Mouse (Mus musculus) heart, embryonic 12.5 days (tissue): ENCODE measurements around the gene Sppl2a. TPM values are rescaled to one million over a fixed set of nuclear protein-coding genes. Genes with fewer than 3 reads are reported as not detected.

Experiments
- ATAC-seq: fragments of 200-750 bp; cut with Nextera tagmentation; 2 replicates; pipeline ENCODE4 v1.8.0; 2017; ENCODE audit warnings: moderate TSS enrichment, moderate library complexity; ENCODE audit not compliant: insufficient number of reproducible peaks, low FRiP score
- H3K27ac ChIP-seq: fragments of 300-500 bp; sonication (generic); 2 replicates; pipeline ENCODE4 v1.5.1; 2016; ENCODE audit warnings: mild to moderate bottlenecking, moderate library complexity; ENCODE audit not compliant: poor library complexity, severe bottlenecking
- H3K27me3 ChIP-seq: fragments of 300-500 bp; sonication (generic); replicated peaks from 2 replicates; pipeline ENCODE4 v1.6.1; 2016; ENCODE audit warnings: mild to moderate bottlenecking, moderate library complexity
- H3K36me3 ChIP-seq: fragments of 300-500 bp; sonication (generic); 2 replicates; pipeline ENCODE4 v1.6.1; 2016; ENCODE audit warnings: mild to moderate bottlenecking, moderate library complexity
- H3K4me1 ChIP-seq: fragments of 300-500 bp; sonication (generic); replicated peaks from 2 replicates; pipeline ENCODE4 v1.6.1; 2016; ENCODE audit warnings: mild to moderate bottlenecking
- H3K4me2 ChIP-seq: fragments of 300-500 bp; sonication (generic); 2 replicates; pipeline ENCODE4 v1.6.1; 2016; ENCODE audit warnings: mild to moderate bottlenecking, moderate library complexity
- H3K4me3 ChIP-seq: fragments of 300-500 bp; sonication (generic); 2 replicates; pipeline ENCODE4 v1.5.1; 2016; ENCODE audit warnings: mild to moderate bottlenecking
- H3K9ac ChIP-seq: fragments of 300-500 bp; sonication (generic); 2 replicates; pipeline ENCODE4 v1.6.1; 2016; ENCODE audit warnings: mild to moderate bottlenecking, moderate library complexity
- H3K9me3 ChIP-seq: fragments of 300-500 bp; sonication (generic); replicated peaks from 2 replicates; pipeline ENCODE4 v1.6.1; 2016; ENCODE audit warnings: mild to moderate bottlenecking, moderate library complexity
- WGBS: fragments of 180-500 bp; shearing (Covaris S2); methylation state at CpG from one replicate; pipeline ENCODE4 v1.1.7; 2016; 5-methylcytosine and 5-hydroxymethylcytosine counted together
- polyA plus RNA-seq: library from polyadenylated mRNA; unstranded; fragments of >200 nt; fragmentation: Nextera tagmentation; extraction: Ambion mirVana; gene quantifications from 2 replicates; pipeline ENCODE4 v1.2.1, GENCODE M21; 2016

The Sppl2a gene
- polyA plus RNA-seq, 1 experiment from 2014 or later: 33.5 TPM

DNA sequence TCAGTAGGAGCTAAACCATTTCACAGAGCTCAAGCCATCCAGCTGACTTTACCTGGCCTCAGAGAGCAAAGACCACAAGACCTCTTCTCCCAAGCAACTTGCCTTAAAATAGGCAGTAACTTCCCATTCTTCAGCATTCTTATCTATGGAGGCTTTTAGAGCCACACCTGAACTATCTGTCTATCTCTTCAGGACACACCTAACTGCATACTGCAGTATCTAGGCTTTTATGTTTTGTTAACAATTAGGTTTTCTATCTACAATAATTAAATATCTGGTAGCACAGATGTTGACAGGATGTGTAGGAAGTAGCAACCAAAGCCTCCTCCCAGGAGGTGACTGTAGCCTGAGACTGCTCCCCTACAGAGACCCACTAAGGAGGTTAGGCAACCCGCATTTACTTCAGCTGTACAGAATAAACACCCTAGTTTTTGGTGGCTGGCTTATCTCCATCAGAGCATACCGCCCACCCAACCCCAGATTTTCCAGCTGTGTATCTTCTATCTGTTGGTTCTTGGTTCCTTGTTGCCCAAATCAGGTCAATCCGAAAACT, 7.4 kb upstream of the Sppl2a start:
- Histone ChIP-seq H3K4me3 (no peak overlapping the region), H3K9ac (no peak overlapping the region), H3K4me1 (peaks cover 3% of the 10 kb centered on the region; the same call in 1 of the 2 replicates), H3K27me3 (no peaks in the 10 kb centered on the region), H3K27ac (no peak overlapping the region), H3K36me3 (no peaks in the 10 kb centered on the region), H3K4me2 (no peak overlapping the region), H3K9me3 (no peaks in the 10 kb centered on the region)
- no peak for ATAC-seq
- WGBS: 60% methylated on average over 3 of the region's 3 CpGs

- Histone ChIP-seq H3K4me1 (peaks cover 6% of the 10 kb centered on the region; the same call in 1 of the 2 replicates), H3K9ac (no peak overlapping the region), H3K27ac (no peak overlapping the region), H3K27me3 (no peaks in the 10 kb centered on the region), H3K9me3 (no peaks in the 10 kb centered on the region), H3K4me3 (no peak overlapping the region), H3K4me2 (no peak overlapping the region), H3K36me3 (no peaks in the 10 kb centered on the region)
- ATAC-seq: no peak
- 57% methylated on average over 6 of the region's 6 CpGs for WGBS
These were observed 5.0 kb upstream of the Sppl2a start for GRCm38 (mm10) chr2:126938069-126938468.

DNA sequence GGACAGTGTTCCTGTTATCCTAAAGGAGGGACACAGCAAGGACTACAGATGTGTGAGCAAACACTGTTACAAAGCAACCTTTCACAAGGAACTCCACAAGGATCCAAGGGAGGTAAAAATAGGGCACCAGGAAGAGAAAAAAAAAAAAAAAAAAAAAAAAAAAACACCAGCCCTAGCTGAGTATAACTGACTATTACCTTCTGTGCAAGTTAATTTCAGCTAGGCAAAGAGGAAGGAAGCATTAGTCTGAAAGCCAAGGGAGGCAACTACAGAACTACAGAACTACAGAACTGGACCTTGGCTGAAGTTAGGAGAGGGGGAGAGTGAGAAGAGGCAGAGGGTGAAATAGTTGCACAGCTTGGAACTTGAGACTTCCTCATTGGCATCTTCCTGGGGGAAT, 886 bp upstream of the Sppl2a start:
- H3K9ac ChIP-seq: no peak overlapping the region
- H3K4me3 ChIP-seq: no peak overlapping the region
- H3K27ac ChIP-seq: no peak overlapping the region; the same call in 1 of the 2 replicates

GRCm38 (mm10) chr2:126932261-126932896, 656 bp downstream of the Sppl2a start:
- WGBS: under 1% methylated on average over 15 of the region's 15 CpGs
- peaks cover 3% of the 10 kb centered on the region; the same call in 1 of the 2 replicates for H3K4me1 ChIP-seq
- peak overlapping the region; percentile 75 for H3K4me3 ChIP-seq
- H3K9me3 ChIP-seq: no peaks in the 10 kb centered on the region
- H3K27me3 ChIP-seq: no peaks in the 10 kb centered on the region
- H3K9ac ChIP-seq: peak overlapping the region; percentile 81
- peak overlapping the region; percentile 78 for H3K4me2 ChIP-seq
- peak; percentile 34; the same call in 1 of the 2 replicates for ATAC-seq
- H3K36me3 ChIP-seq: no peaks in the 10 kb centered on the region
- peak overlapping the region; percentile 97 for H3K27ac ChIP-seq

More for the DNA sequence above, 886 bp upstream of the Sppl2a start:
- Histone ChIP-seq H3K36me3 (no peaks in the 10 kb centered on the region), H3K27me3 (no peaks in the 10 kb centered on the region), H3K9me3 (no peaks in the 10 kb centered on the region), H3K4me1 (peaks cover 6% of the 10 kb centered on the region; the same call in 1 of the 2 replicates), H3K4me2 (no peak overlapping the region)
- ATAC-seq: no peak

DNA sequence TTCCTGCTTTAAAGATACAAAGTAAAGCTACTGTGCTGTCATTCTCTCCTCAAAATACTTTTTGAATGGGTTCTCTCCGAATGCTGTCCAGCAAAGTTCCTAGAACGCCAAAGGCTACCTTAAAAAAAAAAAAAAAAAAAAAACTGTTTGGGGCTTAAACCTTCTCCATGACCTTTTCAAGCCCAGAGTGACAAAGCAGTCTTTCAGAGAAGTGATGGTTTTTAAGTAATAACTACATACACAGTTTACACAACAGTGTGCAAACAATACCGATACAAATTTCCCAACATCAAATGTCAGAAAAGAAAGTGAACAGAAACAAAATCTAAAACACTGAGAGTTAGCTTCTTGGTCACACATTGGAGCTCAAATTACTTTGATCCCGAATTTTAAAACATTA, 1.3 kb downstream of the Sppl2a start:
- H3K36me3 ChIP-seq: peaks cover 6% of the 10 kb centered on the region
- no peak for ATAC-seq
- no peak overlapping the region for H3K4me3 ChIP-seq
- no peak overlapping the region for H3K4me2 ChIP-seq
- H3K9me3 ChIP-seq: no peaks in the 10 kb centered on the region
- no peak overlapping the region for H3K9ac ChIP-seq
- peaks cover 3% of the 10 kb centered on the region; the same call in 1 of the 2 replicates for H3K4me1 ChIP-seq
- H3K27ac ChIP-seq: no peak overlapping the region
- WGBS: 53% methylated on average over 4 of the region's 4 CpGs
- no peaks in the 10 kb centered on the region for H3K27me3 ChIP-seq

- Histone ChIP-seq H3K36me3 (peaks cover 26% of the 10 kb centered on the region), H3K4me1 (no peaks in the 10 kb centered on the region; the same call in 1 of the 2 replicates), H3K9me3 (no peaks in the 10 kb centered on the region), H3K27me3 (no peaks in the 10 kb centered on the region), H3K4me3 (no peak overlapping the region), H3K4me2 (no peak overlapping the region), H3K9ac (no peak overlapping the region), H3K27ac (no peak overlapping the region)
- 82% methylated on average over 6 of the region's 6 CpGs for WGBS
- ATAC-seq: no peak
These were observed 4.4 kb downstream of the Sppl2a start for GRCm38 (mm10) chr2:126928681-126929080.

DNA sequence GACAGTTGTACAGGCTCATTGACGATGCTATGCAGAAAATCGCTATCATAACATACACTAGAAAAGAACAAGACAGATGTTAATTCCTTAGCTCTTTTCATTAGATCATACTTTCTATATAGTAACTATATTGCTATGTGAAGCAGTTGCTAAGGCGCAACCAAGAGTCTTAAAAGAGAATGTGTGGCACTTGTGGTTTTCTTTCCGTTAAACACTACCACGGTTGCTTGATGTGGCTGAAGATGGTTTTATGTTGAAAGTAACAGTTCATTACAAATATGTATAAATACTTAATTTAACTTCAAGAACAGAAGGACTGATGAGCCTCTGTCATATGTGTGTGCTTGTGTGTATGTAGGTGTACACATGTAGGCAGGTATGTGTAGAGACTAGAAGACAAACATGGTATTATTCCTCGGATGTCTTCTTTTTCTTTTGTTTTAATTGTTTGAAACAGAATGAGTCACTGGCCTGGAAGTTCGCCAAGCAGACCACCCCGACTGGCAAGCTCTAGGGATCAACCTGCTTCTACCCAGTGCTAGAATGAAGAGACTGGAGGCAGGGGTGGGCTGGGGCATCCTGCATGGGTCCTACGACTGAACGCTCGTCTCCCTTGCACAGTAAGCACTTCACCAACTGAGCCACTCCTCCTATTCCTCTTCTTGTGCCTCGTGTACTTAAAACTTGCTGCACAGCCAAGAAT, 12.5 kb downstream of the Sppl2a start:
- Histone ChIP-seq H3K4me3 (no peak overlapping the region), H3K4me1 (no peaks in the 10 kb centered on the region), H3K9me3 (no peaks in the 10 kb centered on the region), H3K9ac (no peak overlapping the region), H3K27ac (no peak overlapping the region), H3K4me2 (no peak overlapping the region), H3K36me3 (peaks cover 69% of the 10 kb centered on the region), H3K27me3 (no peaks in the 10 kb centered on the region)
- ATAC-seq: no peak
- WGBS: 81% methylated on average over 12 of the region's 12 CpGs

DNA sequence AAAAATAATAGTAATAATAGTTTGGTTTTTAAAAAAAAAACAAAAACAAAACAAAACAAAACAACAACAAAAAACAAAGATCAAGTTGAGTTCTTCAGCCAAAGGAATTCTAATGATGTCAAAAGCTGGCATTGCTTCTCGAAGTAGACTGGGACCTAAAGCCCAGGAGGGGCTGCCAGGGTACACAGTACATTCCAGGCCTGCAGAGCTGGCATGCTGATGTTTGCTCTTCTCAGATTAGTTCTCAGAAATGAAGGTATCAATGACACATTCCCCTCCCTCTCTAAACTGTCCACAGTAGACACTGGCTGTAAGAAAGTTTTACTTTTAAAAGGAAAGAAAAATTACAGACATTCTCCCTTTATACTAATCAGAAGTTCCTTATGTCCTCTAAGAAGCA, 16.8 kb downstream of the Sppl2a start:
- Histone ChIP-seq H3K36me3 (peaks cover 49% of the 10 kb centered on the region), H3K27me3 (no peaks in the 10 kb centered on the region), H3K9ac (no peak overlapping the region), H3K9me3 (no peaks in the 10 kb centered on the region), H3K27ac (no peak overlapping the region), H3K4me3 (no peak overlapping the region), H3K4me2 (no peak overlapping the region), H3K4me1 (0 out of 2 replicates have a peak, but pooled peaks cover 5% of the 10 kb centered on the region)
- 65% methylated on average over 1 of the region's 1 CpGs for WGBS
- no peak for ATAC-seq

DNA sequence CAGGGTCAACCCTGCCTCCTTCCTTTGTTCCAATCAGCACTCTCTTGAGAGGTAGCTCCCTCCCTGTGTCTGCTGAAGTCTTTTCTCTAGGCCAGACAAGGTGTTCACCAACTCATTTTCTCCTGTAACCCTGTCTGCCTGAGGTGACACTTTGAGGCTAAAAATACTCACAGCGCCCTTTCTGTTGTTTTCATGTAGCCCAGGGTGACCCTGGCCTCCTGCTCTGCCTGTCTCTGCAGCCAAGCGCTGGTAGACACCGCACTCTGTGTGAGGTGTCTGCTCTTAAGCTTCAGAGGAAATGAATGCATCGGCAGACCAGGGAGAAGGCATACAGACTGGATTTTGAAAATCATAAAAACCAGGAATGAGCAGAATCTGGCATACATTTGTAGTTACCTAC, 18.9 kb downstream of the Sppl2a start:
- peak overlapping the region; percentile 25; the same call in 1 of the 2 replicates for H3K27ac ChIP-seq
- 0 out of 2 replicates have a peak, but pooled peaks cover 5% of the 10 kb centered on the region for H3K4me1 ChIP-seq
- no peak for ATAC-seq
- peaks cover 38% of the 10 kb centered on the region for H3K36me3 ChIP-seq
- H3K27me3 ChIP-seq: no peaks in the 10 kb centered on the region
- H3K9me3 ChIP-seq: no peaks in the 10 kb centered on the region
- no peak overlapping the region for H3K4me2 ChIP-seq
- no peak overlapping the region for H3K9ac ChIP-seq
- H3K4me3 ChIP-seq: no peak overlapping the region
- 30% methylated on average over 4 of the region's 4 CpGs for WGBS

GRCm38 (mm10) chr2:126904162-126904561, 28.9 kb downstream of the Sppl2a start:
- Histone ChIP-seq H3K27ac (no peak overlapping the region), H3K4me2 (no peak overlapping the region), H3K9me3 (0 out of 2 replicates have a peak, but pooled peaks cover 2% of the 10 kb centered on the region), H3K36me3 (peaks cover 43% of the 10 kb centered on the region), H3K4me1 (no peaks in the 10 kb centered on the region), H3K9ac (no peak overlapping the region), H3K27me3 (no peaks in the 10 kb centered on the region), H3K4me3 (no peak overlapping the region)
- WGBS: 71% methylated on average over 3 of the region's 3 CpGs
- no peak for ATAC-seq

DNA sequence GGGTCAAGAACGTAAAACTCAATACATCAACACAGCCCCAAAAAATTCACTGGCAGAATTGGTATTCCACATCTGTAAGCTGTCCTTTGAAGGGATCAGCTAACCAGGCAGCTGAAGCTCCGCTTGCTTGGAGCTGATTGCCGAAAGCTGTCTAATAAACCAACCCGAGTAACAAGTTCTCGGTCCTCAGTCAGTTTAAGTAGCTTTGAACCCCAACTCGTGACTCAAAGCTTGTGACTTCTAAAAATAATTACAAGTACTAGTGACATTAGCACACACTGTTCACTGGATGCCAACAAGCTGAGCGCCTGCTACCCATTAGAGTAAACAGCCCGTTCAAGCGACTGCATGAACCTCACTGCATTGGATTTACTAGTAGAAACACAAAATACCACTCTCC, 35.5 kb downstream of the Sppl2a start:
- Histone ChIP-seq H3K27ac (peak overlapping the region; percentile 69), H3K9me3 (0 out of 2 replicates have a peak, but pooled peaks cover 2% of the 10 kb centered on the region), H3K4me3 (no peak overlapping the region), H3K36me3 (peaks cover 35% of the 10 kb centered on the region), H3K9ac (no peak overlapping the region), H3K4me2 (peak overlapping the region; percentile 38), H3K27me3 (no peaks in the 10 kb centered on the region), H3K4me1 (peaks cover 11% of the 10 kb centered on the region)
- ATAC-seq: no peak
- WGBS: 71% methylated on average over 9 of the region's 9 CpGs
